Mouse (Mus musculus) lung, adult 2 months (tissue): ENCODE results near the gene Rnf13. TPM values are rescaled to one million over a fixed set of nuclear protein-coding genes. Genes with fewer than 3 reads are reported as not detected.

Experiments used
- DNase-seq: peaks from one replicate; pipeline ENCODE4 v3.0.0; 2022
- H3K4me1 ChIP-seq: fragments of 200-500 bp; 2 replicates; pipeline ENCODE4 v1.6.1; 2011; ENCODE audit warnings: low read length; ENCODE audit not compliant: control insufficient read depth, insufficient read depth
- H3K4me3 ChIP-seq: fragments of 200-500 bp; replicated peaks from 2 replicates; pipeline ENCODE3; 2011; ENCODE audit warnings: low read depth, mild to moderate bottlenecking, control low read depth, low read length; ENCODE audit errors: extremely low read depth
- CTCF ChIP-seq: fragments of 200-500 bp; IDR thresholded peaks from 2 replicates; pipeline ENCODE4 v1.5.1; 2011; ENCODE audit warnings: mild to moderate bottlenecking, low read length, control low read depth; ENCODE audit not compliant: insufficient read depth
- POLR2A ChIP-seq: fragments of 200-500 bp; IDR thresholded peaks from 2 replicates; pipeline ENCODE4 v1.6.1; 2011; ENCODE audit warnings: low read depth, mild to moderate bottlenecking, control low read depth, low read length, borderline replicate concordance; ENCODE audit errors: extremely low read depth
- WGBS: fragments of 180-500 bp; shearing (Covaris S2); methylation state at CpG from one replicate; pipeline ENCODE4 v1.1.7; 2018; 5-methylcytosine and 5-hydroxymethylcytosine counted together
- polyA plus RNA-seq: library from polyadenylated mRNA; depleted of rRNA; stranded (reverse); fragments of >200 nt; gene quantifications from 2 replicates; pipeline ENCODE4 v1.2.3, GENCODE M21; 2012; rRNA removed

Rnf13 gene
- 46.5 and 74.5 TPM in 2 replicates for polyA plus RNA-seq

GRCm38 (mm10) chr3:57735511-57736370 is at the start of gene Rnf13:
Gene Rnf13 (plus strand): TSS chr3:57736062.
- DNase-seq: peak; percentile 99
- TF ChIP-seq CTCF (no peak), POLR2A (peak; percentile 73; the same call in 1 of the 2 replicates)
- H3K4me1 ChIP-seq: peaks cover 5% of the 10 kb centered on the region
- WGBS: under 1% methylated on average over 59 of the region's 59 CpGs
- peak within 1 kb of the TSS; percentile 93 for H3K4me3 ChIP-seq

DNA sequence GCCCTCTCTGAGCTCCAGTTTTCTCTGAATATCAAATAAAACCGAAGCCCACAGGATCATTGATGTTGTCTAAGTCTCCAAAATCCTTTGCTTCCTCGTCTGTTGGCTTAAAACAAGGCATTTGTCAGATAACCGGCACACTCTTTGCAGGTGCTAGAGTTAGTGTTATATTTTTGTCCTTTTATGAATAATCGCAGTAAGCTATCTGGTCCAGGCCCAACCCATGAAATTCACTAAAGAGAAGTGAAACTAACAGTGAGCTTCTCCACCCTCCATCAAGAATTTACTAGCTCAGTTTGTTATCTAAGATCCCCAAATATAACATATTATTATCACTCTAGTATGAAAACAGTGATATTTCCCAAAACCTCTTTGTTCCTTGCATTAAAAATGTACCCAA is 44.1 kb upstream of the Rnf13 start:
- no peak for DNase-seq
- Histone ChIP-seq H3K4me3 (no peak overlapping the region), H3K4me1 (no peaks in the 10 kb centered on the region)
- 69% methylated on average over 4 of the region's 4 CpGs for WGBS
- no peak for TF ChIP-seq POLR2A
- no peak for TF ChIP-seq CTCF

DNA sequence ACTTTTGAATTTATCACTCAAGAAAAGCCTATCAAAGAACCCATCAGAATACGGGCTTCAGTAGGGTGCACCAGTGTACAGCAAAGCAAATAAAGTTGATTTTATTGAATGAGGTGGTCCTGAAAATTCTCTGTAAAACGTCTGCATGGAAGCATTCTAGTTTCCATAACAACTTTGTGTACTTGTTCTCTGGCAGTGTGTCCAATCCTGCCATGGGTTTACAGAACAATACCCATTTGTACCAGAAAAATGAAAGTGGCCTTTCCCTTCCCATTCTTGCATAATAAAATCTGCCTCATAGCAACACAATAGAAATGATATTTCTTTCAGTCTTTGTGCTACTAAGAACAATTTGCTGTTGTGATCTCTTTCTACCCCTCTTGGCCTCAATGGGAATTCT is 43.1 kb upstream of the Rnf13 start, which contains the start of gene Ankub1:
Gene Ankub1 (minus strand): TSS at position 81 of the 400 bp plus-strand sequence.
- TF ChIP-seq CTCF (no peak), POLR2A (no peak)
- H3K4me1 ChIP-seq: no peaks in the 10 kb centered on the region
- DNase-seq: no peak
- no peak within 1 kb of the TSS for H3K4me3 ChIP-seq
- WGBS: 59% methylated on average over 2 of the region's 2 CpGs

DNA sequence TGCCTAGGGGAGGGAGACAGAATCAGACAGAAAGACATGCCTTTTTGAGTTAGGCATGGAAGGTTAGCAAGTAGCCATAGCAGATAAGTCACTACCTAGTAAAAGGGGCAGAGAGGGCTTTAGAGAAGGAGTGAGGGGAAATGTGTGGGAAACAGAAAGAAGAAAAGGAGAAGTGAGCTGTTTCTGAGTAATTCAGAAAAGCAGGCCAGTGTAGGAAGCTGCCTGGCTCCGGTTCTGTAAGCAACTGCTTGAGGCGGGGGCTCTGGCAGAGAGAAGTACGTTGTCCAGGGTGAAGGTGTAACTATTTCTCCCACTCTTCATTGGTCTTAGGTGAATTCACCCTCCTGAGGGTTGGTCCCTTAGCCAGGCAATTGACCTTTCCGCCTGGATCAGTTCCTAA is 39.6 kb upstream of the Rnf13 start:
- no peak overlapping the region for H3K4me3 ChIP-seq
- WGBS: 74% methylated on average over 4 of the region's 4 CpGs
- H3K4me1 ChIP-seq: no peaks in the 10 kb centered on the region
- no peak for DNase-seq
- no peak for TF ChIP-seq POLR2A
- TF ChIP-seq CTCF: no peak

GRCm38 (mm10) chr3:57696779-57697178 is 39.1 kb upstream of the Rnf13 start:
- DNase-seq: no peak
- no peak for TF ChIP-seq POLR2A
- no peak for TF ChIP-seq CTCF
- Histone ChIP-seq H3K4me1 (no peaks in the 10 kb centered on the region), H3K4me3 (no peak overlapping the region)
- WGBS: 93% methylated on average over 9 of the region's 9 CpGs

GRCm38 (mm10) chr3:57714151-57714550 is 21.7 kb upstream of the Rnf13 start:
- H3K4me3 ChIP-seq: no peak overlapping the region
- WGBS: 79% methylated on average over 6 of the region's 6 CpGs
- no peaks in the 10 kb centered on the region for H3K4me1 ChIP-seq
- DNase-seq: no peak
- TF ChIP-seq POLR2A (no peak), CTCF (no peak)

GRCm38 (mm10) chr3:57732206-57732915 is 3.5 kb upstream of the Rnf13 start:
- 81% methylated on average over 5 of the region's 5 CpGs for WGBS
- no peak for DNase-seq
- TF ChIP-seq POLR2A (no peak), CTCF (no peak)
- H3K4me1 ChIP-seq: peaks cover 2% of the 10 kb centered on the region; the same call in 1 of the 2 replicates
- H3K4me3 ChIP-seq: no peak overlapping the region

- no peak for TF ChIP-seq CTCF
- TF ChIP-seq POLR2A: no peak
- under 1% methylated on average over 13 of the region's 13 CpGs for WGBS
- DNase-seq: no peak
- Histone ChIP-seq H3K4me1 (peaks cover 5% of the 10 kb centered on the region), H3K4me3 (peak overlapping the region; percentile 93)
Measured at GRCm38 (mm10) chr3:57736419-57737095, 695 bp downstream of the Rnf13 start.

GRCm38 (mm10) chr3:57739830-57740229 is 4.0 kb downstream of the Rnf13 start:
- no peak for DNase-seq
- H3K4me3 ChIP-seq: no peak overlapping the region
- 59% methylated on average over 1 of the region's 1 CpGs for WGBS
- TF ChIP-seq CTCF (no peak), POLR2A (no peak)
- H3K4me1 ChIP-seq: peaks cover 5% of the 10 kb centered on the region
